Mouse (Mus musculus) regulatory T cell (primary cell): ENCODE data around the gene Dad1.

Experiments
- in situ Hi-C: fragments of 300-600 bp; cut with MboI, MseI; formaldehyde crosslinking; loops from one replicate; pipeline ENCODE4 v1.15.1; 2025; ENCODE audit warnings: high pct_unique_total_duplicates

The Dad1 gene

GRCm38 (mm10) chr14:54253741-54254291, at the start of gene Dad1, which contains the start of gene Abhd4:
Dad1 (minus strand) TSS chr14:54254104.
Abhd4 (plus strand) TSS chr14:54254188.
- in situ Hi-C loops, result no loop called here

- in situ Hi-C loops, result loop anchor here (5.0 kb wide), 1 partner anchor 33 kb away; no protein-coding TSS in a partner anchor
Observed at GRCm38 (mm10) chr14:54300676-54301075, 46.8 kb upstream of the Dad1 start.

DNA sequence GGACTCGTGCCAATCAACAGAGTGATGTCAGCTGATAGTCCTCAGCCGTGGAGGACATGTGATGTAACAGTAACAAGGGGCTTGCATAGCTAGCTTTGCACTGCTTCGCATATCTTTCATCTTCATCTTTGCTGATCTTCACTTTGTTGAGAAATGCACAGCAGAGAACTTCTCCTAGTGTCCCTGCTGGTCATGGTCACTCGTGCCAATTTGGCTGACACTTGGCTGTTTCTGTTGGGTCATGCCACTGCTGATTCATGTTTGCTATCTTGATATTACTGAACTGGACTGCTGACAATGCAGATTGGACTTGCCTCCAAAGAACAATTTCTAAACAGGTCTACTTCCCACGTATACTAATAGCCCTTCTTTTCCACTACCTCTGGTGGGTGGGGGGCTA, 46.2 kb upstream of the Dad1 start:
- in situ Hi-C loops, result loop anchor here (5.0 kb wide), 1 partner anchor 33 kb away; no protein-coding TSS in a partner anchor

DNA sequence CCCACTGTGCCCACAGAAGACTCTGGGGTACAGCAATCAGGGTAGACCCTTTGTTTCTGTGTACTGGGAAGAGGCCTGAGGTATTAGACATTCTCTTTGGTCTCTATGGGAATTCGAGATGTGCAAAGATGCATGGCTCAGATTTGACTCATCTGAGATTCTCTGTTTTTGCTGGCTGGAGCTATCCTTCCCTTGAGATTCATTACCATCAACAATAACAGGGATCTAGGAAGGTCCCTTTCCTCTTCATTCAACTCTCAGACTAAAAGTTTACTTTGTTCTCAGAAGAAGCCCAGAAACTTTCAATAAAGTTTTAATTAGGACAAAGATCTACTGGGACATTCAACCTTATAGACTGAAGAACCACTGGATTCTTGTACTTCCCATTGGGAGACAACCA, 30.9 kb upstream of the Dad1 start, which contains the start of gene Olfr49:
Gene Olfr49 (minus strand): TSS at position 101 of the 400 bp plus-strand sequence.
- in situ Hi-C loops, result loop anchor here (5.0 to 25.0 kb wide), 2 partner anchors 52 to 1898 kb away; partner anchors contain the start of genes Olfr1511 and Olfr1512

- in situ Hi-C loops, result loop anchor here (25.0 kb wide), 1 partner anchor 1889 kb away; the partner anchor contains the start of genes Olfr1511 and Olfr1512
Observed at GRCm38 (mm10) chr14:54276446-54276845, 22.5 kb upstream of the Dad1 start.

GRCm38 (mm10) chr14:54272696-54273095, 18.8 kb upstream of the Dad1 start:
- in situ Hi-C loops, result no loop called here

GRCm38 (mm10) chr14:54271976-54272606, 18.2 kb upstream of the Dad1 start:
- in situ Hi-C loops, result no loop called here

DNA sequence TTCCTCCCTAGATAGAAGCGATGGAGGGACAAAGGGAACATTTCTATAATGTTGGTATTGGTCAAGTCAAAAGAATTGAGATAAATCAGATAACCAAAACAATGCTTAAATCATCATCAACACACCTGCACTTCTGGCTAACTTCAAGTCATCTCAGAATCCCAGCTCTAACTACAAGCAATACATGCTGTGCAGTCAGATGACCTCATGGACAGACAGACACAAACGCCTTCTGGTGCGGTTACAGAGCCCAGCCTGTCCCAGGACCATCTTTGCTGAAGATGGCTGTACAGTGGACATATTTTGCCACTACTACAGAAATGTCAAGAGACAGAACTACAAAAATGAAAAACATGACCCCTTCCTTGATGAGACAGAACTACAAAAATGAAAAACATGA, 16.5 kb upstream of the Dad1 start:
- in situ Hi-C loops, result no loop called here

- in situ Hi-C loops, result loop anchor here (5.0 to 10.0 kb wide), 2 partner anchors 33 to 55 kb away; no protein-coding TSS in a partner anchor
Observed at GRCm38 (mm10) chr14:54269566-54269965, 15.7 kb upstream of the Dad1 start.

- in situ Hi-C loops, result loop anchor here (5.0 to 10.0 kb wide), 2 partner anchors 34 to 57 kb away; no protein-coding TSS in a partner anchor
Observed at GRCm38 (mm10) chr14:54267966-54268365, 14.1 kb upstream of the Dad1 start.

DNA sequence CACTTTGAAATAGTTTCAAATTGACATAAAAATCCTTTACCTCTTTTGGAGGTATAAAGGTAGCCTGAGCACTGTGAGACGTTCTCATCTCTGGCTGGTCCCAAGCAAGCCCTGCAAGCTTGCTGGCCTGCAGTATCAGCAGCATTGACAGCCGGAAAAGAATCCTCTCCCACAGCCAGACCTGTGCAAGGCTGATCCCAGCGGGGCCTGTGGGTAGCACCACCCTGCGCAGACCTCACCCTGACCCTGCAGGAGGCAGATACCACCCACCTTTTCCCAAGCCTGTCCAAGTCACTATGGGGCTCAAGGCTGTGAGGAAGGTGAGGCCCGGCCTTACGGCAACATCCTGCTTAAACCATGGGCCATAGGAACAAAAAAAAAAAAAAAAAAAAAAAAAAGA, 12.0 kb upstream of the Dad1 start:
- in situ Hi-C loops, result loop anchor here (5.0 to 10.0 kb wide), 2 partner anchors 36 to 59 kb away; no protein-coding TSS in a partner anchor

DNA sequence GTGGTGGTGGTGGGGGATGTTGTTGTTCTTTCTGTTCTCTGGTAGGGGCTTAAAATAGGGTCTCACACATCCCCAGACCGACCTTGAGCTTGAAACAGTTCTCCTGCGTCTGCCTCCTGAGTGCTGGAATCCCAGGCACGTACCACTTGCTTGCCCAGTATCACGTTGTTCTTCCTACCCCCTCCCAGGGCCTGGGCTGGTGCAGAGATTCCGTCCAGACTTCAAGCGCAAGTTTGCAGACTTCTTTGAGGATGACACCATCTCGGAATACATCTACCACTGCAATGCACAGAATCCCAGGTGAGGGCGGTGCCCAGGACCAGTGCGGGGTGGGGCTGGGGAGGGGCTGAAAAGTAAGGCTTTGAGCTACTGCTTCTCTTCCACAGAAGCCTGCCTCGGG, 11.2 kb upstream of the Dad1 start:
- in situ Hi-C loops, result loop anchor here (5.0 to 10.0 kb wide), 2 partner anchors 37 to 60 kb away; no protein-coding TSS in a partner anchor

DNA sequence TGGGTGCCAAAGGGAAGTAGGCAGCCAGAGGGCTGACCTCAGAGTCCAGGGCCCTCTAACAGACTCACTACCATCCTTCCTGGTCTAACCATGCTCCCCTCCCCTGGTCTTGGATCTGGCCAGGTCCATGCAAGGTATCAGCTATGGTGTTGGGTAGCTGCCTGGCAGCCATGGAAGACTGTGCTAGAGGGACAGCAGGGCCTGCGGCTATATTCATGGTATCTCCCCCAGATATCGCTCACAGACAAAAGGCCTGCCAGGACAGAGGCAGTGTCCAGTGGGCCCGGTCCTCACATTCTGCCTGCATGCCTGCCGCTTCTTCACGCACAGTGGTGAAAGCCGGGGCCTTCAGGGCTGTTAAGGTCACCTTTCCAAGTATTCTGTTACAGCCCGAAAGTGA, 10.3 kb upstream of the Dad1 start:
- in situ Hi-C loops, result loop anchor here (10.0 kb wide), 1 partner anchor 61 kb away; no protein-coding TSS in a partner anchor

- in situ Hi-C loops, result loop anchor here (10.0 kb wide), 1 partner anchor 62 kb away; no protein-coding TSS in a partner anchor
Observed at GRCm38 (mm10) chr14:54263099-54263498, 9.2 kb upstream of the Dad1 start.

GRCm38 (mm10) chr14:54262622-54263021, 8.7 kb upstream of the Dad1 start:
- in situ Hi-C loops, result loop anchor here (10.0 kb wide), 1 partner anchor 62 kb away; no protein-coding TSS in a partner anchor

DNA sequence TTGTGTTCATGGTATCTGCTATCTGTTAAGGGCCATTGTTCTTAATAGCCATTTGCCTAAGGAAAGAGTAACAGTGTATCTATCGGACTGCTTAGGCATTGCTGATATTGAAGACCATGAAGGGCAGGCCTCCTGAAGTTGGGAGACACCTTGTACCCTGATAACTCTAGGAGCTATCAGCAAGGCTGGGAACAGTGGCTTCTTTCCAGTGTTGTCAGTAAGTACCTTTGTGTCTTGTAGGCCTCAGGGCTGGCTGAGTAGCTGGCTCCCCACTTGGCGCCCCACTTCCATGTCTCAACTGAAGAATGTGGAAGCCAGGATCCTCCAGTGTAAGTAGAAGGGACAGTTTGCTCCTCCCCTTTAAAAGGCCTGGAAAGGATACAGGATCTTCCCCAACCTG, 7.5 kb upstream of the Dad1 start:
- in situ Hi-C loops, result loop anchor here (10.0 kb wide), 1 partner anchor 63 kb away; no protein-coding TSS in a partner anchor

GRCm38 (mm10) chr14:54260196-54260595, 6.3 kb upstream of the Dad1 start:
- in situ Hi-C loops, result loop anchor here (10.0 kb wide), 1 partner anchor 65 kb away; no protein-coding TSS in a partner anchor

DNA sequence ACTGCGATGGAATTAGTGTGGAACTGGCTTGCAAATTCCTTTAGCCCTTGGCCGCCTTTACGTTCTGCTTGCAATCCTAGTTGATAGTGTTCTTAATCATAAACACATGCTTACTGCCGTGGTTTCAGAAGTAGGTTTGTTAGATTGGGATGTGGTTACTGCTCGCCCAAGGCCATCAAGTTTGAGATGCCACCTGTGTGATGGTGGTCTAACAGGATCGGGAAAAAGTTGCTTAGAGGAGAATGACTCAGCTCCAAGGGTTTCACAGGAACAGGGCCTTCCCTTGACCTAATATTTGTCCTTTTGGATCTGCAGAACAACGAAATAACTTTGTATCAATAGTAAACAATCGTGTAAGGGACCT, 5.8 kb upstream of the Dad1 start:
- in situ Hi-C loops, result loop anchor here (10.0 kb wide), 1 partner anchor 65 kb away; no protein-coding TSS in a partner anchor

- in situ Hi-C loops, result no loop called here
Observed at GRCm38 (mm10) chr14:54259003-54259721, 5.3 kb upstream of the Dad1 start.

DNA sequence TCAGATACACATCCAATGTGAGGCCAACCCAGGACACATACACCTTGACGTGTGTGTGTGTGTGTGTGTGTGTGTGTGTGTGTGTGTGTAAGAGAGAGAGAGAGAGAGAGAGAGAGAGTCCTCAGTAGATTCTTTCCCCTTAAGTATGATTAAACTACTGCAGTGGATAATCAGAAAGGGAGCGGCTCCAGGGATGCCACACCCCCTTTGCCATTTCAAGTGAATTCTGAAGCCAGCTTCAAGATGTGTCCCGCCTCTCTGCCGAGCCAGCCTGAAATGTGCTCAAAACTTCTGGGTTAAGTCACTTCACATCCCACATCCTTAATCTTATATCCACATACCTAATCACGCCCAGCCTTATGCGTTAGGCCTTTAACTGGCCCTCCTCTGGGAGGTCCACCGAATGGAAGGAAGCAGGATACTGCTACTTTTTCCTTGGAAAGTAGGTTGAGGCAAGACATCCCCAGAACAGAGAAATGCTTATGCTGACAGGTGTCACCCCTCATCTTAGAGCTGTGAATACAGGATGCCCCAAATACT, 4.3 kb upstream of the Dad1 start:
- in situ Hi-C loops, result no loop called here

- in situ Hi-C loops, result no loop called here
Observed at GRCm38 (mm10) chr14:54254670-54255202, 832 bp upstream of the Dad1 start.
